8 mouse cellular contexts compared by ENCODE assay signal in the genomic region with DNA sequence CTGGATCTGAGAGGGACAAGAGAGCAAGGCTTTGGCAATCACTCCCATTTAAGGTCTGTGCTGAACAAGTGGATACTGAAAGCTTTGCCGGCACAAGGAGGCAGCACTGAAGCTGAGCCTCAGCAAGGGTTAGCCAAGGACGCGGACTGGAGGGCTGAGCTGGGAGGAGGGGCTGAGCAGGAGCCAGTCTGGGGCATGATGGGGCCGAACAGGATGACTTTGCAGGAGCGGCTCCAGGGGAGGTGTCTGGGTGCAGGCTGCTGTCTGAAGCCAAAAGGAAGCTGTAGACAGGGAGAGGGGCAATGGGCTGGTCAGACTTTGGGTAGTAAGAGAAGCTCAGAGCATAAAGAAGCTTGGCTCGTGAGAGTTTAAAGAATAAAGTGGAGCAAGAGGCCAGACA. TPM values are rescaled to one million over a fixed set of nuclear protein-coding genes. Genes with fewer than 3 reads are reported as not detected.
A peak's percentile ranks its signal among the peaks of the same experiment; 100 is the strongest.
DNase-seq lines count a peak whose midpoint lies in the region; ATAC-seq and TF ChIP-seq lines count a peak whose summit lies in the region.

No protein-coding gene starts in this region.

- H3K9ac ChIP-seq in hindbrain, embryonic 16.5 days (ENCODE audit: low read depth, low read length) = no peak overlapping the region
- H3K9ac ChIP-seq in midbrain, embryonic 13.5 days (replicated peaks) = no peak overlapping the region

- ATAC-seq in hindbrain, embryonic 16.5 days = peak; percentile 79; the same call in 1 of the 2 replicates
- ATAC-seq in midbrain, embryonic 13.5 days = 0 out of 2 replicates have a peak, but pooled peaks have one; percentile 45

- intact Hi-C loops in left cerebral cortex, postnatal 10 days (cut with DNase I) = no loop called here
- intact Hi-C loops in gastrocnemius, adult 2 months (cut with DNase I) = no loop called here

- TF ChIP-seq CTCF in gastrocnemius, adult 2 months (IDR thresholded peaks at IDR 0.05) = peak; percentile 56

- WGBS in hindbrain, embryonic 16.5 days = 8% methylated on average over 6 of the region's 6 CpGs
- 11% methylated on average over 6 of the region's 6 CpGs for WGBS in limb, embryonic 10.5 days
- WGBS in midbrain, embryonic 13.5 days = 9% methylated on average over 6 of the region's 6 CpGs

- H3K36me3 ChIP-seq in hindbrain, embryonic 16.5 days (ENCODE audit: control insufficient read depth, insufficient read depth, low read length) = no peaks in the 10 kb centered on the region
- no peaks in the 10 kb centered on the region for H3K36me3 ChIP-seq in limb, embryonic 10.5 days
- no peaks in the 10 kb centered on the region for H3K36me3 ChIP-seq in midbrain, embryonic 13.5 days

- H3K4me2 ChIP-seq in hindbrain, embryonic 16.5 days (ENCODE audit: low read length) = no peak overlapping the region
- H3K4me2 ChIP-seq in midbrain, embryonic 13.5 days (replicated peaks) = no peak overlapping the region

- H3K4me1 ChIP-seq in hindbrain, embryonic 16.5 days (ENCODE audit: control insufficient read depth, insufficient read depth, low read depth, low read length) = no peaks in the 10 kb centered on the region
- H3K4me1 ChIP-seq in limb, embryonic 10.5 days = peaks cover 12% of the 10 kb centered on the region
- peaks cover 12% of the 10 kb centered on the region for H3K4me1 ChIP-seq in midbrain, embryonic 13.5 days (replicated peaks)

- peak; percentile 16 to 86 for DNase-seq in left cerebral cortex, postnatal 10 days (ENCODE audit: extremely low spot score in 1 of 2, low spot score in 2 of 2)
- DNase-seq in left cerebral cortex, adult 11 months (ENCODE audit: low spot score) = no peak
- DNase-seq in cerebellum, postnatal 36 days = peak; percentile 24 to 46
- DNase-seq in gastrocnemius, adult 2 months = peak; percentile 81
- DNase-seq in limb, embryonic 10.5 days (ENCODE audit: low spot score) = peak; percentile 63
- peak; percentile 58 for DNase-seq in thymus, postnatal 0 days (ENCODE audit: low spot score)

- H3K9me3 ChIP-seq in hindbrain, embryonic 16.5 days (ENCODE audit: control insufficient read depth, low read length) = no peaks in the 10 kb centered on the region
- no peaks in the 10 kb centered on the region for H3K9me3 ChIP-seq in limb, embryonic 10.5 days (replicated peaks)
- no peaks in the 10 kb centered on the region for H3K9me3 ChIP-seq in midbrain, embryonic 13.5 days

- 0 out of 2 replicates have a peak overlapping the region, but pooled peaks have one; percentile 9 for H3K4me3 ChIP-seq in gastrocnemius, adult 2 months
- H3K4me3 ChIP-seq in hindbrain, embryonic 16.5 days (ENCODE audit: low read length) = no peak overlapping the region
- no peak overlapping the region for H3K4me3 ChIP-seq in limb, embryonic 10.5 days
- no peak overlapping the region for H3K4me3 ChIP-seq in midbrain, embryonic 13.5 days (replicated peaks)

- no peaks in the 10 kb centered on the region for H3K27me3 ChIP-seq in hindbrain, embryonic 16.5 days (replicated peaks; ENCODE audit: control insufficient read depth, insufficient read depth, low read length)
- no peaks in the 10 kb centered on the region for H3K27me3 ChIP-seq in limb, embryonic 10.5 days (ENCODE audit: low read depth, poor library complexity, severe bottlenecking)
- H3K27me3 ChIP-seq in midbrain, embryonic 13.5 days = no peaks in the 10 kb centered on the region

- peak overlapping the region; percentile 65 for H3K27ac ChIP-seq in gastrocnemius, adult 2 months
- H3K27ac ChIP-seq in hindbrain, embryonic 16.5 days (ENCODE audit: low read depth, low read length) = no peak overlapping the region
- H3K27ac ChIP-seq in limb, embryonic 10.5 days = peak overlapping the region; percentile 5; the same call in 1 of the 2 replicates
- H3K27ac ChIP-seq in midbrain, embryonic 13.5 days = no peak overlapping the region

RNA-seq across cellular contexts. Expression of a gene that starts 48.2 kb away (rescaled TPM):
- total RNA-seq in left cerebral cortex, postnatal 10 days (2021) = under 1 TPM; 0.67 to 0.81 TPM
- total RNA-seq in gastrocnemius, adult 2 months (2021) = under 1 TPM; 0.39 to 0.61 TPM
- polyA plus RNA-seq in hindbrain, embryonic 16.5 days (2015; fragmentation: Nextera tagmentation; extraction: Ambion mirVana) = 0.33 and 0.40 TPM in 2 replicates
- polyA plus RNA-seq in limb, embryonic 10.5 days (2016; fragmentation: Nextera tagmentation; extraction: Ambion mirVana) = 0.35 and 0.43 TPM in 2 replicates
- polyA plus RNA-seq in midbrain, embryonic 13.5 days (2015; fragmentation: Nextera tagmentation; extraction: Ambion mirVana) = 0.44 and 1.1 TPM in 2 replicates
- 153 and 179 TPM in 2 replicates for polyA plus RNA-seq in thymus, postnatal 0 days (2015; fragmentation: Nextera tagmentation; extraction: Ambion mirVana)

RNA-seq across cellular contexts. Expression of a gene that starts 51.3 kb away (rescaled TPM):
- total RNA-seq in left cerebral cortex, postnatal 10 days (2021) = 10 to 100 TPM; 50.8 to 53.3 TPM
- 100 to 1,000 TPM; 148 to 167 TPM for total RNA-seq in gastrocnemius, adult 2 months (2021)
- polyA plus RNA-seq in hindbrain, embryonic 16.5 days (2015; fragmentation: Nextera tagmentation; extraction: Ambion mirVana) = 2.1 and 2.7 TPM in 2 replicates
- 2.7 and 4.8 TPM in 2 replicates for polyA plus RNA-seq in limb, embryonic 10.5 days (2016; fragmentation: Nextera tagmentation; extraction: Ambion mirVana)
- polyA plus RNA-seq in midbrain, embryonic 13.5 days (2015; fragmentation: Nextera tagmentation; extraction: Ambion mirVana) = 4.6 TPM in 2 replicates
- 4.7 and 8.0 TPM in 2 replicates for polyA plus RNA-seq in thymus, postnatal 0 days (2015; fragmentation: Nextera tagmentation; extraction: Ambion mirVana)

Comparison
In these comparisons a context has a peak if more than half of its experiments do, and no peak if none do; other contexts are left out.
1. H3K27ac ChIP-seq: peak in gastrocnemius, adult 2 months (single experiment) and limb, embryonic 10.5 days (single experiment); none in hindbrain, embryonic 16.5 days (single experiment) and midbrain, embryonic 13.5 days (single experiment).
2. RNA of a gene that starts 48.2 kb away (polyA plus RNA-seq): 153 to 179 TPM in thymus, postnatal 0 days; 0.44 to 1.1 TPM in midbrain, embryonic 13.5 days, 0.35 to 0.43 TPM in limb, embryonic 10.5 days and 0.33 to 0.40 TPM in hindbrain, embryonic 16.5 days; every median in the first group is over 10 times any median in the second.